Mouse (Mus musculus): ENCODE data around the gene Arhgef17. TPM values are rescaled to one million over a fixed set of nuclear protein-coding genes. Genes with fewer than 3 reads are reported as not detected.

The Arhgef17 gene
- polyA plus RNA-seq (2015; fragmentation: Nextera tagmentation; extraction: Ambion mirVana), result 2.2 and 2.7 TPM in 2 replicates

DNA sequence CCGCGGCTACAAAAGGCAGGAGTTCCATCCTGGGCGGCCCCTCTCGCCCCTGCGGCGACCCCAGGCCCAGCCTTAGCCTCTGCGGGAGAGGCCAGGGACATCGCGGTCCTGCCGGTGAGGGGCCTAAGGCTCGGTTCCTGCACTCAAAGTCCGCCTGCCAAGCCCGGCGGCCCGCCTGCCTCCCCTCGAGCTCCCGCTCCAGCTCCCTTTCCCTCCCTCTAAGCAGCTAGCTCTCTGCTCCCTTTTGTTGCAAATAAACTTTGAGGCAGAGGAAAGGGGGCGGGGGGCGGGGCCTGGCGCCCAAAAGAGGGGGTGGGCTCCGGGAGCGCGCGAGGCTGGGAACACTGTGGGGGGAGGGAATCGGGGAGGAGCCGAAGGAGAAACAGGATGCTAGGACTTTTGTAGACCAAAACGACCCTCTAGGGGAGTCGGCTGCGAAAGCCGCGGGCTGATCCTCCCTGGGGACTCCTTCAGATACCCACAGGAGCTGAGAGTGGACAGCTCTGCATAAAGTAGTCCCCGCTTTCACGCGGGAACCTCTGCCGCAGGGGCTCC, at the start of gene Arhgef17:
Arhgef17 (minus strand) TSS at position 182 of the 555 bp plus-strand sequence.
- ATAC-seq (ENCODE audit: low FRiP score, low TSS enrichment) (peak; percentile 63), DNase-seq (ENCODE audit: low spot score) (peak; percentile 76)
- Histone ChIP-seq H3K9me3 (ENCODE audit: control insufficient read depth, low read length) (no peaks in the 10 kb centered on the region), H3K9ac (ENCODE audit: low read length) (peak within 1 kb of the TSS; percentile 90), H3K36me3 (ENCODE audit: control insufficient read depth, insufficient read depth, low read length) (no peaks in the 10 kb centered on the region; the same call in 1 of the 2 replicates), H3K4me3 (ENCODE audit: low read depth, low read length) (peak within 1 kb of the TSS; percentile 70), H3K4me2 (replicated peaks; ENCODE audit: low read depth) (peak within 1 kb of the TSS; percentile 83), H3K27me3 (ENCODE audit: control insufficient read depth, insufficient read depth, low read length) (no peaks in the 10 kb centered on the region), H3K27ac (replicated peaks) (peak within 1 kb of the TSS; percentile 97), H3K4me1 (replicated peaks; ENCODE audit: control insufficient read depth, insufficient read depth) (peaks cover 6% of the 10 kb centered on the region; the same call in 1 of the 2 replicates)
- under 1% methylated on average over 35 of the region's 35 CpGs for WGBS
- no peak for TF ChIP-seq CTCF (IDR thresholded peaks at IDR 0.05; ENCODE audit: low read depth)
- TF ChIP-seq EP300 (optimal IDR thresholded peaks at IDR 0.05), result no peak

DNA sequence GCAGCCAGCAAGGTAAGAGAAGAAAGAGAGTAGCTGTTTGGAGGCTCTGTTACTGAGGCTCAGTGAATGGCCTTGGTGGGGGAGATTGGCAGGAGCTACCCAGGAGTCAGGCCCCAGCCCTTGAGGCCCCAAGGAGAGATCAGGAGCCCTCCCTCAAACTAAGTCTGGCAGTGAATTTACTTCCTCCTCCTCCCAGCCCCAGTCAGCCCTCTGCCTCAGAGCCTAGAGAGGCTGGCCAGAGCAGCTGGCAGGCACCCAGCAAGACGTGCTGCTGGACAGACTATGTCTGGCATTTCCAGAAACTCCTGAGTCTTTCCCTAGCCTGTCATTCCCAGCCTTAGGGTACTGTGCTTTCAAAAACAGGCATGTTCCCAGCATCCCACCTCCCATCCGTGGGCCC, 47.3 kb upstream of the Arhgef17 start:
- H3K4me2 ChIP-seq (replicated peaks; ENCODE audit: low read depth), result no peak overlapping the region
- no peak for TF ChIP-seq EP300 (optimal IDR thresholded peaks at IDR 0.05)
- no peak for TF ChIP-seq CTCF (IDR thresholded peaks at IDR 0.05; ENCODE audit: low read depth)
- peaks cover 9% of the 10 kb centered on the region for H3K4me1 ChIP-seq (replicated peaks; ENCODE audit: control insufficient read depth, insufficient read depth)
- no peak overlapping the region for H3K9ac ChIP-seq (ENCODE audit: low read length)
- no peaks in the 10 kb centered on the region for H3K9me3 ChIP-seq (ENCODE audit: control insufficient read depth, low read length)
- 0 out of 2 replicates have a peak overlapping the region, but pooled peaks have one; percentile 2 for H3K27ac ChIP-seq (replicated peaks)
- 20% methylated on average over 2 of the region's 2 CpGs for WGBS
- no peaks in the 10 kb centered on the region for H3K27me3 ChIP-seq (ENCODE audit: control insufficient read depth, insufficient read depth, low read length)
- no peak overlapping the region for H3K4me3 ChIP-seq (ENCODE audit: low read depth, low read length)
- DNase-seq (ENCODE audit: low spot score), result peak; percentile 67
- ATAC-seq (ENCODE audit: low FRiP score, low TSS enrichment), result peak; percentile 74
- no peaks in the 10 kb centered on the region for H3K36me3 ChIP-seq (ENCODE audit: control insufficient read depth, insufficient read depth, low read length)

- H3K9ac ChIP-seq (ENCODE audit: low read length), result no peak overlapping the region
- no peaks in the 10 kb centered on the region for H3K9me3 ChIP-seq (ENCODE audit: control insufficient read depth, low read length)
- H3K27me3 ChIP-seq (ENCODE audit: control insufficient read depth, insufficient read depth, low read length), result no peaks in the 10 kb centered on the region
- DNase-seq (ENCODE audit: low spot score) (no peak), ATAC-seq (ENCODE audit: low FRiP score, low TSS enrichment) (no peak)
- H3K27ac ChIP-seq (replicated peaks), result no peak overlapping the region
- no peaks in the 10 kb centered on the region for H3K36me3 ChIP-seq (ENCODE audit: control insufficient read depth, insufficient read depth, low read length)
- no peak overlapping the region for H3K4me3 ChIP-seq (ENCODE audit: low read depth, low read length)
- peaks cover 9% of the 10 kb centered on the region for H3K4me1 ChIP-seq (replicated peaks; ENCODE audit: control insufficient read depth, insufficient read depth)
- no peak overlapping the region for H3K4me2 ChIP-seq (replicated peaks; ENCODE audit: low read depth)
- 84% methylated on average over 5 of the region's 5 CpGs for WGBS
- no peak for TF ChIP-seq EP300 (optimal IDR thresholded peaks at IDR 0.05)
- TF ChIP-seq CTCF (IDR thresholded peaks at IDR 0.05; ENCODE audit: low read depth), result no peak
Measured at GRCm38 (mm10) chr7:100978171-100978570, 46.3 kb upstream of the Arhgef17 start.

GRCm38 (mm10) chr7:100974135-100974903, 42.4 kb upstream of the Arhgef17 start, which contains the start of gene P2ry6:
TSS of gene P2ry6 (minus strand) at chr7:100974649.
- Histone ChIP-seq H3K4me1 (replicated peaks; ENCODE audit: control insufficient read depth, insufficient read depth) (peaks cover 9% of the 10 kb centered on the region), H3K4me2 (replicated peaks; ENCODE audit: low read depth) (peak within 1 kb of the TSS; percentile 58), H3K27ac (replicated peaks) (no peak within 1 kb of the TSS), H3K27me3 (ENCODE audit: control insufficient read depth, insufficient read depth, low read length) (no peaks in the 10 kb centered on the region), H3K9me3 (ENCODE audit: control insufficient read depth, low read length) (no peaks in the 10 kb centered on the region), H3K4me3 (ENCODE audit: low read depth, low read length) (peak within 1 kb of the TSS; percentile 31), H3K9ac (ENCODE audit: low read length) (peak within 1 kb of the TSS; percentile 18; the same call in 1 of the 2 replicates), H3K36me3 (ENCODE audit: control insufficient read depth, insufficient read depth, low read length) (no peaks in the 10 kb centered on the region)
- TF ChIP-seq EP300 (optimal IDR thresholded peaks at IDR 0.05), result no peak
- TF ChIP-seq CTCF (IDR thresholded peaks at IDR 0.05; ENCODE audit: low read depth), result no peak
- 6% methylated on average over 36 of the region's 36 CpGs for WGBS
- ATAC-seq (ENCODE audit: low FRiP score, low TSS enrichment) (peak; percentile 66), DNase-seq (ENCODE audit: low spot score) (peak; percentile 64)

DNA sequence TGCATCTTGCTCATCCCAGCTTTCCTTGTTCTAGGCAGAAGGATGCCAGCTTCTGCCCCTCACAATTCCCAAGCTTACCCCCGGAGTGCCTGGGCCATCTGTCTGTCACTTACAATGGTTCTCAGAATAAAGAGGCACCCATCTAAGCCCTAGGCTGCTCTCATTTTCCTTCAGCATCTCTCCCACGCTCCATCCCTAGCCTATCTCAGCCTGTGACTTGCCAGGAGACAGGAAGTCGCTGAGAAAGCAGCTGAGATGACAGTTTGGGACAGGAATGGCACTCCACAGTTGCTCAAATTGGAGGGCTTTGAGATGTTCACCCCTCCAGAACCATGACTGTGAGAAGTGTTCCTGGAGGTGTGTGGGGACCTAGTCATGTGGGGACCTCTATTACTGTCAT, 41.0 kb upstream of the Arhgef17 start:
- 56% methylated on average over 3 of the region's 3 CpGs for WGBS
- no peak for DNase-seq (ENCODE audit: low spot score)
- Histone ChIP-seq H3K36me3 (ENCODE audit: control insufficient read depth, insufficient read depth, low read length) (no peaks in the 10 kb centered on the region), H3K4me1 (replicated peaks; ENCODE audit: control insufficient read depth, insufficient read depth) (peaks cover 3% of the 10 kb centered on the region; the same call in 1 of the 2 replicates), H3K4me2 (replicated peaks; ENCODE audit: low read depth) (no peak overlapping the region), H3K9me3 (ENCODE audit: control insufficient read depth, low read length) (no peaks in the 10 kb centered on the region), H3K4me3 (ENCODE audit: low read depth, low read length) (no peak overlapping the region), H3K27me3 (ENCODE audit: control insufficient read depth, insufficient read depth, low read length) (no peaks in the 10 kb centered on the region), H3K9ac (ENCODE audit: low read length) (no peak overlapping the region), H3K27ac (replicated peaks) (no peak overlapping the region)
- ATAC-seq (ENCODE audit: low FRiP score, low TSS enrichment), result no peak
- TF ChIP-seq CTCF (IDR thresholded peaks at IDR 0.05; ENCODE audit: low read depth) (no peak), EP300 (optimal IDR thresholded peaks at IDR 0.05) (no peak)
